8 mouse cellular contexts compared by ENCODE assay signal in the genomic region with DNA sequence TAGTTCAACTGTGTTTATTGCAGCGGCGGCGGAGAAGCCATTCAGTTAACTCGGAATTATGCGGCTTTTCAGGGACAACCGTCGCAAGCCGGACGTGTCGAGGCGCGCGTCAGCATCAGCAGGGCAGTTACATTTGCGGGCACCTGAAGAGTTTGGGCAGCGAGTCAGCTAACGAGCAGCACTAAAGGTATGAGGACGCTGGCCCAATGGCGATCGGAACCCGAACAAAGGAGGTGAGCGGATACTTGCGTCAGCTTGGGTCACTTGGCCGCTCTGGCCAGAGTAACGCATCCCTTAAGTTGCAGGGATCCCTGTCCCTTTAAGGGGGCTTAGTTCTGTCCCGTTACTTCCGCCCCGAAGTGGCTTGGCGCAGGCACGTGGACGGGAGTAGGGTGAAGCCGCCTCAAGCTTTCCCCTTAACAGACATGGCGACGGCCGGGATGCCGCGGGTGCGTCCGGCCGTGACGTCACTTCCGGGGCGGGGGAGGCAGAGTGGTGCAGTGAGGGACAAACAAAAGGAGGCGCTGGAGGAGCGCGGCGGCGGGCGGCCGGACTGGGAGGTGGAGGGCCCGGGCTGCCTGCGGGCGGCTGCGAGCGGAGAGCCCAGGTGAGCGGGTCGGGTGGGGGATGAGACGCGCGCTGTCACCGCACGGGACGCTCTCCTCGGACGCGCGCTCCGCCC. TPM values are rescaled to one million over a fixed set of nuclear protein-coding genes. Genes with fewer than 3 reads are reported as not detected.
DNase-seq lines count a peak whose midpoint lies in the region; ATAC-seq and TF ChIP-seq lines count a peak whose summit lies in the region.

Gene Lrrc8a (plus strand): TSS at position 517 of the 682 bp plus-strand sequence.

- peak within 1 kb of the TSS; percentile 96 for H3K4me3 ChIP-seq in gastrocnemius, adult 2 months
- peak within 1 kb of the TSS; percentile 91 for H3K4me3 ChIP-seq in hindbrain, postnatal 0 days (ENCODE audit: low read length)
- H3K4me3 ChIP-seq in left cerebral cortex, adult 2 months = peak within 1 kb of the TSS; percentile 94

- no peaks in the 10 kb centered on the region for H3K9me3 ChIP-seq in hindbrain, postnatal 0 days (ENCODE audit: low read length)

- WGBS in hindbrain, postnatal 0 days = 0% methylated on average over 61 of the region's 67 CpGs

- intact Hi-C loops in gastrocnemius, adult 2 months (cut with DNase I) = loop anchor here (1.0 to 2.0 kb wide), 3 partner anchors 29 to 59 kb away; partner anchors contain the start of genes Phyhd1 and Spout1
- intact Hi-C loops in left cerebral cortex, adult 2 months (cut with DNase I) = loop anchor here (1.0 kb wide), 3 partner anchors 32 to 59 kb away; partner anchors contain the start of genes Kyat1 and Spout1

- H3K36me3 ChIP-seq in hindbrain, postnatal 0 days (ENCODE audit: insufficient read depth, low read length) = peaks cover 13% of the 10 kb centered on the region

- TF ChIP-seq CTCF in gastrocnemius, adult 2 months (IDR thresholded peaks at IDR 0.05) = peak; percentile 57
- TF ChIP-seq CTCF in hindbrain, postnatal 0 days (IDR thresholded peaks at IDR 0.05; ENCODE audit: low read depth) = peak; percentile 49
- TF ChIP-seq CTCF in left cerebral cortex, adult 2 months (IDR thresholded peaks at IDR 0.05) = peak; percentile 31

- peaks cover 13% of the 10 kb centered on the region for H3K4me1 ChIP-seq in hindbrain, postnatal 0 days (ENCODE audit: insufficient read depth, low read length)

- H3K27me3 ChIP-seq in hindbrain, postnatal 0 days (ENCODE audit: insufficient read depth, low read length) = no peaks in the 10 kb centered on the region

- peak within 1 kb of the TSS; percentile 76 for H3K4me2 ChIP-seq in hindbrain, postnatal 0 days (ENCODE audit: low read depth, low read length)

- H3K9ac ChIP-seq in hindbrain, postnatal 0 days (replicated peaks; ENCODE audit: low read length) = peak within 1 kb of the TSS; percentile 95

- peak; percentile 97 for ATAC-seq in hindbrain, postnatal 0 days
- peak; percentile 94 for ATAC-seq in megakaryocyte, adult 5-6 weeks (ENCODE audit: poor library complexity, severe bottlenecking)

- DNase-seq in WW6 (ENCODE audit: low read depth, low spot score) = peak; percentile 87
- peak; percentile 99 to 100 for DNase-seq in cerebellum, postnatal 4 days (ENCODE audit: low spot score in 2 of 2)
- DNase-seq in gastrocnemius, adult 2 months = peak; percentile 100
- DNase-seq in hindbrain, postnatal 0 days (ENCODE audit: low spot score) = peak; percentile 99
- DNase-seq in left cerebral cortex, adult 2 months (ENCODE audit: extremely low spot score in 1 of 2, low spot score in 2 of 2) = peak; percentile 100
- peak; percentile 99 for DNase-seq in right cerebral cortex, adult 2 months (ENCODE audit: low spot score in 2 of 2)
- peak; percentile 100 for DNase-seq in urinary bladder, postnatal 14 days (ENCODE audit: low spot score)

- H3K27ac ChIP-seq in gastrocnemius, adult 2 months = peak within 1 kb of the TSS; percentile 91
- H3K27ac ChIP-seq in hindbrain, postnatal 0 days = peak within 1 kb of the TSS; percentile 93
- H3K27ac ChIP-seq in left cerebral cortex, adult 2 months = peak within 1 kb of the TSS; percentile 91

RNA-seq across cellular contexts. Expression of gene Lrrc8a, which starts in this region (rescaled TPM):
- 10 to 100 TPM; 19.6 to 37.9 TPM for total RNA-seq in gastrocnemius, adult 2 months (2021)
- total RNA-seq in hindbrain, postnatal 0 days (2014; rRNA removed) = 66.2 and 68.4 TPM in 2 replicates
- polyA plus RNA-seq in hindbrain, postnatal 0 days (2015; fragmentation: Nextera tagmentation; extraction: Ambion mirVana) = 59.7 and 61.9 TPM in 2 replicates
- total RNA-seq in left cerebral cortex, adult 2 months (2021) = 10 to 100 TPM; 60.8 to 62.0 TPM
- 17.9 and 18.4 TPM in 2 replicates for total RNA-seq in megakaryocyte, adult 5-6 weeks (2015)
- total RNA-seq in megakaryocyte, adult 5-6 weeks (2017) = 10.5 and 13.0 TPM in 2 replicates

Comparison
In these comparisons a context has a peak if more than half of its experiments do, and no peak if none do; other contexts are left out.
1. Peak in every context shown above with its lines: DNase-seq, ATAC-seq, H3K4me3 ChIP-seq and H3K27ac ChIP-seq.